Mouse (Mus musculus): ENCODE measurements around the gene 9930021J03Rik.

9930021J03Rik gene

GRCm38 (mm10) chr19:29805101-29805916 is 480 bp downstream of the 9930021J03Rik start:
- peak; percentile 82 for DNase-seq

DNA sequence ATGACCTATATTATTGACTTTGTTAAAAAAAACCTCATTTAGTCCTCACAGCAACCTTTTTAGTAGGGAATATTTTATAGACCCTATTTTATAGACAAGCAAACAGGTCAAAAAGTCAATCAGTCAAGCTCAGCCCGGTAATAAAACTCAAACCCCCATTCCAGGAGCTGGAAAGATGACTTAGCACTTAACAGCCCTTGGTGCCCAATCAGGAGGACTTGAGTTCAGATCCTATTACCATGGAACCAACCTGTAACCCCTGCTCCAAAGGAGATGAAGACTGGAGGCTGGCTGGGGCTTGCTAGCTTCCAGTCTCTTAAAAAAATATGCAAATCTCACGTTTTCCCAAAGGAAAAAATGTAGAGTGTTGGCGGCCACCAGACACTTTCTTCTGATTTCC is 1.8 kb downstream of the 9930021J03Rik start:
- no peak for DNase-seq

DNA sequence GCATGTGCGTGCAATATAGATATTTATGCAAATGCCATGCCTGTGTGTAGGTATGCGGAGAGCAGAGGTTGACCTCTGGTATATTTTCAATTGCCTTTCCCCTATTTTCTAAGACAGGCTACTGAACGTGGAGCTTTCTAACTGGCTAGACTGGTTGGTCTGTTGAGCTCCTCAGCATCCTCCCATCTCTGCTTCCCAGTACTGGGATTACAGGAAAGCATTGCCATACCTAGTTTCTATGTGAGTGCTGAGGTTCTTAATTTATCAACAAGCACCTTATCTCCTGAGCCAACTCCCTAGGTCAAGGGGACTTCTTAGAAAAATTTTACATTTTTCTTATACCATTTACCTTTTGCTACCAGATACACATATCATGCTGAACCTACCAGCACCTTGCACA is 8.4 kb downstream of the 9930021J03Rik start:
- DNase-seq = no peak

DNA sequence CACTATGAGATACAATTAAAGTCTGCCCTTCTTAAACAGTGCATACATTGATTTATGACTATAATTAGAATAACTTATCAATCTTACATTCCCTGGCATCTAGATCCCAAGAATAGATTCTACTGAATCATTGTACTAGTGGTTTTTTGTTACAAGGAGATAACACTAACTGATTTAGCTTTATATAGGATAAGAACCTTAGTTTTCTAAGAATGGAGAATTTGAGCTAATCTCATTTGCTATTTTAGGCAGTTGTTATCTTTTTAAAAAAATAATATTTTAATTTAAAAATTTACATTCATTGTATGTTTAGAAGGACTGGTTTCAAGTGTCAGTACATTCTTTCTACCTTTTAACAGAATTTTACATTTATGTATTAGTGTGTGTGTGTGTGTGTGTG is 17.8 kb downstream of the 9930021J03Rik start:
- no peak for DNase-seq

DNA sequence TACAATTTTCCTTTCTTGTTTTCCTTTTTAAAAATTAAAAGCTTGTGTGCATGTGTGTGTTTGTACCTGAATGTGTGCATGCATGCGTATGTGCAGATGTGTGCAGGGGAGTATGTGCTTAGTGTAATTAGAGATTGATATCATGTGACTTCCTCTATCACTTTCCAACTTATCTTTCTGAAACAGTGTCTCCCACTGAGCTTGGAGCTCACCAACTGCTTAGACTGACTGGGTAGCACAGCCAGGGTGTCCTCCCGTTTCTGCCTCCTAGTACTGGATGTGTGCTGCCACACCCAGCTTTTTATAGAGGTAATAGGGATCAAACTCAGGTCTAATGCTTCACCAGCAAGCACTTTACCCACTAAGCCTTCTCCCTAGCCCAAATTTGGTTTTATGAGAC is 22.9 kb downstream of the 9930021J03Rik start:
- DNase-seq = no peak

DNA sequence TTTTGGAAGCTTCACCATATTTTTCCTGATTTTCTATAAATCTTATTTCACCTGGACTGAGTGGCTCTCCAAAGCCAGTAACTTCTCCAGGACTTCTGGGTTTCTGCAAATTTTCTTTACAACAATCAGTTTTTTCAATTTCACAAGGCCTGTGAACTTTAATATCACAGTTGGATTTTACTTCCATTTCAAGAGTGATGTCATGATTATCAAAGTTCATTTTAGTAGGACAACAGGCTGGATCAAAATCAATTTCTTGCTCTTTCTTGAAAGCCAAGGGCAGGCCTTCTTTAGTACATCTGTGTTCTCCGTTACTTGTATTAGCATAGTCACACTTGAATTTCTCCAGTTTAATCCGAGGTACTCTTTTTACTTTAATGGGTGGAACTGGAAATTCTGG is 51.9 kb downstream of the 9930021J03Rik start:
- DNase-seq = no peak

DNA sequence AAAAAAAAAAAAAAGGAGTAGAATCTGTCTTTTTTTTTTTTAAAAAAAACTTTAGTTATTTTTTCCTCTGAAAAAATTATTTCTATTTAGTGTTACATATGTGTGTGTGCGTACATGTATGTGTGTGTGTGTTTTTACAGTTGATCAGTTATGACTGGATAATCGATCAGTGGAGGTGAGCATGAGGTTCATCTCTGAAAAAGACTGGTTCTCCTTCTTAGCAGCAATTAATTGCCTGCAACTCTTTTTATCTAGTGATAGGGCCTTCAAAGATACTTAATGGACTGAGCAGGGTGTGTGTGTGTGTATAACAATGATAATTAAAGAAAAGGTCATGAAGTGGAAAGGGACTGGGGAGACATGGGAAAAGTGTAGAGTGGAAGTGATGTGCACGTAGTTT is 54.8 kb downstream of the 9930021J03Rik start:
- no peak for DNase-seq

GRCm38 (mm10) chr19:29743531-29743930 is 62.3 kb downstream of the 9930021J03Rik start:
- DNase-seq = no peak

- no peak for DNase-seq
Observed at GRCm38 (mm10) chr19:29740661-29741060, 65.1 kb downstream of the 9930021J03Rik start.

- DNase-seq = peak; percentile 7
Observed at GRCm38 (mm10) chr19:29739608-29740007, 66.2 kb downstream of the 9930021J03Rik start.

DNA sequence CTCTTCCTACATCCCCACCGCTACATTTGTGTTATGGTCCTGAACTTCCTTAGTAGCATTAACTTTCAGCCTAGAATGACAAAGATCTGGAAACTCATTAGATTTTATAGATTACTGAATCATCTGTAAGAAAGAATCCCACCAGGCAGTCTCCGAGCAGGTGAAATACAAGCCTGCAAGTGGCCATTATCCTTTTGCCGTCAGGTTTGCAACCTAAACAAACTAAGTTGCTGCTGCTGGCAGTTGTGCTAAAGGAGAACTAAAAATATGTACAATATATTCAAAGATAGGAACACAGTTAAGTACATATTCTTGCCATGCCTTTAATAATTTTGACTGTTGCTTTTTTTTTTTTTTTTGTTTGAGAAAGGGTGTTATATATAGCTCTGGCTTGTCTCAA is 70.4 kb downstream of the 9930021J03Rik start:
- no peak for DNase-seq

GRCm38 (mm10) chr19:29718476-29718875 is 87.3 kb downstream of the 9930021J03Rik start:
- DNase-seq = no peak

GRCm38 (mm10) chr19:29717854-29718253 is 87.9 kb downstream of the 9930021J03Rik start:
- no peak for DNase-seq

GRCm38 (mm10) chr19:29713451-29713850 is 92.3 kb downstream of the 9930021J03Rik start:
- no peak for DNase-seq

DNA sequence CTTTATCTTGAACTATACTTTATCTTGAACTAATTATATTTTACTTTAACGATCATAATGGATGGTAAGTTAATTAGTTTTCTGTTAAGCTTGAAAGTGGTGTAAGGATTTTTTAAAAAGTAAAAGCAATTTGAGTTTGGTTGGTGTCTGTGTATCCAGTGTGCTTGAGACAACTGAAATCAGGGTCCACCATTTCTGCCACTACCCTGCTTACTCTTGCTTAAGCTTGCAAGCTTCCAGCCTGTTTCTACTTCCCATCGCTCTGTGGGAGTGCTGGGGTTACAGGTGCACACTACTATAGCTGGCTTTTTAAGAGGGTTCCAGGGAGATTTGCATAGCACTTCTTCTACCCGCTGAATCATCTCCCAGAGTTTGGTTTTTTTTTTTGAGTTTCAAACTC is 96.3 kb downstream of the 9930021J03Rik start:
- no peak for DNase-seq

- DNase-seq = no peak
Observed at GRCm38 (mm10) chr19:29708461-29708860, 97.3 kb downstream of the 9930021J03Rik start.

GRCm38 (mm10) chr19:29708003-29708402 is 97.8 kb downstream of the 9930021J03Rik start:
- no peak for DNase-seq

DNA sequence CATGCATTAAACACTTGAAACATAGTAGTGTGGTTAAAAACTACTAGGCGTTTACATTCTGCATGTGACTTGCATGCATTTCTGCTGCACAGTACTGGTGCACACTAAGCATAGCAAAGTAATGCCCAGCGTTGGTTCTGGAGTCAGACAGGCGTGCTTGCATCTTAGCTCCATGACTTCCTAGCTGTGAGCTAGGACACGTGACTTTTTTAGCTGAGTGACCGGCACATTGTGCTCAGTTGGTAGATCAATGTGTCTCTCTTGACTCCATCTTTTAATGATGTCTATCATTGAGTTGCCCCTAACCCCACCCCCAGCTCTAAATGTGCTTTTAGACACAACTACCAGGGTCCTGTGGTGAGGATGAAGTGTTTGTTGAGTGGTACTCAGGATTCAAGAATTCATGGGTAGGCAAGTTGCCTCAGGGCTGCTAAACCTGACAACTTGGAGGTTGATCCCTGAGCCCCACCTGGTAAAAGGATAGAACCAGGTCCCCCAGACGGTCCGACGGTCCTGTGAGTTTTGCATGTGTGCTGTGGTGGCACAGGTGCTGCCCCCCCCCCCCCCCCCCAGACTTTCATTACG is 98.4 kb downstream of the 9930021J03Rik start:
- DNase-seq = no peak

DNA sequence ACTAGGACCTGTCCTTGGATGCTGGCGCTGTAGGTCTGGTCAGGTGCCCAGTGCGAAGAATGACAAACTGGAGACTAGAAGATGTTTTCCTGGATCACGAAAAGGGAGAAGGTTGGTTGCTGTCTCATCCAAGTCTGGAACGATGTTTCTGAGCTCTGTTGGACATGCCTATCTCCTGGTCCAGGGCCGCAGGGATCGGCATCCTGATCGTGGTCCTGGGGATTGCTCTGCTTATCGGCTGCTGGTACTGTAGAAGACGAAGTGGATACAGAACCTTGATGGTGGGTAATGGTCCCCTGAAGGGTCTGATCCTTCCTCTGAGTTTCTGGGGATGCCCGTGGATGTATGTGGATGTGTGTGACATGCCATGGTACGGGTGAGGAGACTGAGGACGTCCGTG is 101.4 kb downstream of the 9930021J03Rik start:
- DNase-seq = no peak

GRCm38 (mm10) chr19:29701707-29702106 is 104.1 kb downstream of the 9930021J03Rik start:
- DNase-seq = no peak

GRCm38 (mm10) chr19:29697245-29697874 is 108.4 kb downstream of the 9930021J03Rik start, which contains the start of gene Mlana:
Gene Mlana, plus strand, starts transcription at chr19:29697824.
- peak; percentile 12 for DNase-seq

DNA sequence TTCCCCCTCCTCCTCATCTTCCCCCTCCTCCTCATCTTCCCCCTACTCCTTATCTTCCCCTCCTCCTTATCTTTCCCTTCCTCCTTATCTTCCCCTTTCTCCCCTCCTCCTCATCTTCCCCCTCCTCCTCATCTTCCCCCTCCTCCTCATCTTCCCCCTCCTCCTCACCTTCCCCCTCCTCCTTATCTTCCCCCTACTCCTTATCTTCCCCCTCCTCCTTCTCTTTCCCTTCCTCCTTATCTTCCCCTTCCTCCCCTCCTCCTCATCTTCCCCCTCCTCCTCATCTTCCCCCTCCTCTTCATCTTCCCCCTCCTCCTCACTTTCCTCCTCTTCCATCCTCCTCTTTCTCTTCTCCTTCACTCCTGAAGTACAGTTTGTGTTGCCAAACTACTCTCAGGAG is 108.9 kb downstream of the 9930021J03Rik start:
- no peak for DNase-seq

DNA sequence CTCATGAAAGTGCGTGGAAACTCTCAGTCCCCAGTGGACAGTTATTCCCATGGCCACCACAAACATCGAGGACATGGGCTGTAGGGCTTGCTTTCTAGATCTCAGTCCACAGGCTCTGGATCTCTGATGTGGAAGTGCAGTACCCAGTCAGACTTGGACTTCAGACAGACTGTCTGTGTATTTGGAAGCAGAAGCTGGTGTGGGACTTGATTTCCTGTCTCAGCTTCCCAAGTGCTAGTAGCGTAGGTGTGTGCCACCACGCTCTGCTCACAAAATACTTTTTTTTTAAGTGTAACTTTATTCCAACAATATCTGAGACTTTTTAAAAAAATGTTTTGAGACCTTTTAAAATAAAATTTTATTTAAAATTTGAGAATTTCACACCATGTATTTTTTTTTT is 109.5 kb downstream of the 9930021J03Rik start:
- DNase-seq = no peak

DNA sequence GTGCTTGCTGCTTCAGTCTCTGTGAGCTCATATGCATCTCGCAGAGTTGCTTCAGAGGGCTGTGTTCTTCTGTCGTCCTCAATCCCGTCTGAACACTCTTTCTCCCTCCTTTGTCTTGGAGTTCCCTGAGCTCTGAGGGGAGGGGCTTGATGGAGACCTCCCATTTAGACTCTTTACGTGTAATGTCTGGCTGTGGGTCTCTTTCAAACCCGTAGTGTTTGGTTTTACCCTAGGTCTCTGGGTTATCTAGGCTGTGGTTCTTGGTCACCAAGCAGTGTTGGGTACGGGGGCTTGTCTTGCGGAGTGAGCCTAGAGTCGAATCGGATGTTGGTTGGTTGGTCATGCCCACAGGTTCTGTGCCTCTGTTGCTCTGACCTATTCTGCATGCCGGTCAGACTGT is 110.7 kb downstream of the 9930021J03Rik start:
- no peak for DNase-seq

All from embryo, embryonic 11 days (tissue).